Mouse (Mus musculus) hindlimb bud, embryonic 11.5 days (tissue): ENCODE measurements around the gene Il12rb1.

Source experiments
- DNase-seq: peaks from one replicate; pipeline ENCODE4 v3.0.0-alpha.2; 2012; ENCODE audit warnings: low read depth, low spot score; ENCODE audit errors: extremely low spot score

Il12rb1 gene

DNA sequence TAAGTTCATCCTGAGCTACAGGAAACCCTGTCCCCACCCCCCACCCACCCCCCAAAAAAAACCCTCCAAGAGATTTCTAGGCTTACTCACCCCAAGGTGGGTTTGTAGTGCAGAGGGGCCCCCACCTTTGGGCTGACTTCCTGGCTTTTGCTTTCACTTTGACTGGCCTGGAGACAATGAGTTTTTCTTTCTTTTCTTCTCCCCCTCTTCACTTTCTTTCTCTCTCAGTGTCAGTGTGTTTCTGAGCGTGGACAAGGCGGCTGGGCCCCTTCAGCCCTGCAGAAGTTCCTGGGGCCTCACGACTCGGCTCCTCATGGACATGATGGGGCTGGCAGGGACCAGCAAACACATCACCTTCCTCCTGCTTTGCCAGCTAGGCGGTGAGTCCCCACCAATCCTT is at the start of gene Il12rb1:
Il12rb1 (plus strand) TSS at position 211 of the 400 bp plus-strand sequence.
- DNase-seq: no peak

GRCm38 (mm10) chr8:70758616-70759561 is 49.4 kb upstream of the Il12rb1 start:
- DNase-seq: no peak

GRCm38 (mm10) chr8:70760350-70760749 is 47.9 kb upstream of the Il12rb1 start:
- DNase-seq: no peak

DNA sequence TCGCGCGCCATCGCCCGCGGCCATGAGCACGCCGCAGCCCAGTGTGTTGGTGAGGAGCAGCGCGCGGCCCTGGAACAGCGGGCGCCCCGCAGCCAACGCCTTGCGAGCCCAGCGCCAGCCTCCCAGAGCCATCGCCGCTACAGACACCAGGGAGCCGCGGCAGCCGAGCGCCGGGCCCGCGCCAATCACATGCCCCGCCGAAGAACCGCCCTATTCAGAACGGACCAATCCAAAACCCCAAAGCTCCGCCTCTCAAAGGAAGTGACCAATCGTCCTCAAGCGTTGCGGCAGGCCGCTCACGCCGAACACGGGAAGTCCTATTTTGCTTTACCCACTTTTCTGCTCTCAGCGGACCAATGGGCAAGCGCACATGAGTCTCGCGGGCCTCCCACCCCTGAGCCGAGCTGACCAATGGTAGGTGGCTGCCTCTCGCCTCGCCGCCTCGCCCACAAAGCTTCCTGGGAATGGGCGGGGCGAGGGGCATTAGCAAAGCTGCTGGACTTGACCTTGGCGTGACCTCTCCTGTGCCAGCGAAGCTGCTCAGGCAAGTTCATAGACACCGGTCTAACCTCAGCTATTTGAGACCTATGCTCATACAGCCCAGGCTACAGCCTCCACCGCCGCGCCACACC is 47.4 kb upstream of the Il12rb1 start, which contains the start of gene Mpv17l2:
Mpv17l2 (minus strand) TSS at position 172 of the 632 bp plus-strand sequence.
- DNase-seq: peak; percentile 98

GRCm38 (mm10) chr8:70762118-70762517 is 46.1 kb upstream of the Il12rb1 start:
- DNase-seq: no peak

DNA sequence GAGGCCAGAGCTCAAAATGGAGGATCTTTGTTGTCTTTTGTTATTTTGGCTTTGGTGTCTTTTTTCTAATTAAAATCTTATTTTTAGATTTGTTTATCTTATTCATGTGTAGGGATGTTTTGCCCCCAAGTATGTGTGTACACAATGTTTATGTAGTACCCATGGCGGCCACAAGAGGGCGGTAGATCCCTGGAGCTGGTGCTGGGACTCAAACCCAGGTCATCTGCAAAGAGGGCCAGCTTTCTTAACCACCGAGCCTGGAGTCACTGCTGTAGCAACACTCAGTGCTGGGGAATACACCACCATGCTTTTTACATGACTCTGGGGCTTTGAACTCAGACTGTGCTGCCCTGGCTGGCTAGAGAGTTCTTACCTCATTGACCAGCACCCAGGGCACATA is 44.9 kb upstream of the Il12rb1 start:
- no peak for DNase-seq

GRCm38 (mm10) chr8:70764026-70764425 is 44.2 kb upstream of the Il12rb1 start:
- no peak for DNase-seq

GRCm38 (mm10) chr8:70764676-70765075 is 43.6 kb upstream of the Il12rb1 start:
- DNase-seq: no peak

- DNase-seq: no peak
These were observed 42.9 kb upstream of the Il12rb1 start for GRCm38 (mm10) chr8:70765329-70765728.

DNA sequence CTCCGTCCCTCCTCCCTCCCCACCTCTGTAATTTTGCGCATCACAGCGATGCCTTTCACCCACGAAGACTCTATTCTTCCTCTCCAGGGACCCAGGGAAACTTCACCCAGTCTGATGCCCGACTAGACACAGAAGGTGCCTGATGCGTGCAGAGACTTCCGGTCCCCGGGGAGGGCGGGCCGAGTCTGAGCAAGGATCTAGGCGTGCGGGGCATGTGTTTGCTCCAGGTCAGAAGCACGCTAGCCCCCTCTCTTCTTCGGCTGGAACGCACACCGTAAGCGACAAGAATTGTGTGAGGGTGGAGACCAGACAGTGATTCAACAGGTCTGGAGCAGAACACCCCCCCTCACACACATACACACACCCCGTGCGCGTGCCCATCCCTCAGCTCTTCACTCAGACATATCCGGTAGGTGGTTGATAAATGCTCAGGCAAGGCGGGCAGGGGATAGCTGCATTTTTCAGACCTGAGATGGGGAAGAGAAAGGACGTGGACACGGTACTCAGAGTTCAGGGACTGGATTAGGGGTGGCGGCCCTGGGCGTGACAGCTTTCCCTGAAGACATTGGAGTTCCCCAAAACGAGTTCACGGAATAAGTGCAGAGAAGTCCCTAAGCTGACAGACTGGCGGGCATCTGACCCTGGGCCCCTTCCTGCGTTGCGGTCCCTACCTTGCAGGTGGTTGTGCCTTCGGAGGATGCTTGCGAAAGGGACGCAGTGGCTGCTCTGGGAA is 42.2 kb upstream of the Il12rb1 start:
- DNase-seq: no peak

DNA sequence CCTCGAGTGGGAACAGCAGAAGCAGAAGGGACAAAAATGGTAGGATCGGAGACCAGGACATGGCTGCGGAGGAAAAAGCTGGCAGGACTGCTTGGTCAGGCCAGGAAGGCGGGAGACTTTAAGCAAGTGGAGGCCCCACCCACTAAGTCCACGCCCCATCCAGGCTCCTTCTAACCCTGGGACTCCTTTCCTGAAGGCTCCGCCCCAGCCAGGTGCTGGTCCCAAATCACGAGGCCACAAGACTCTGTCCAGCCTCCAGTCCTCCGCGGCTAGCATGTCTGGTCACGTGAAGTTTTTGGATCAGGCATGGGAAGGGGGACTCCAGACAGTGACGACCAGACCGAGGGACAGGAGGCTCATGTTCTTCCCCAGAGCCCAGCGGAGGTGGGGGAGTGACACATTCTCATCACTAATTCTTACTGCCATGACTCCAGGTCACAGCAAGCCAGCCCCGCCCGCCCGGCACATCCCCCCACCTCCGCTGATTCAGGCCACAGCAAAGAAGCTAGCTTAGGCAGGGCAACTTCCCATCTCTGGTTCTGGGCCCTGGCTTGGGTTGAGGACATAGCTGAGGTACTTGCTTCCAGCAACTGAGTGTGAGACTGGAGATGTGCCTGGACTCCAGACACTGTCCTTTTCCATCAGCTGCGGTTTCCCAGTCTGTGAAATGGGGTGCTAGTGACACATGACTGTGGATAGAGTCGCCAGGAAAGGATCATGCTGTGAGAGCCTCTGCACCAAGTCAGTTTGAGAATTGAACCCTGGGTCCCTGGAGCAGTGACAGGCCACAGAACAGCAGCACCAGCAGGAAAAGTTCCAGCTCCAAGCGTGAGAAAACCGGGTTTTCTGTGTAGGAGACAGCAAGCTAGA is 41.4 kb upstream of the Il12rb1 start:
- DNase-seq: no peak

GRCm38 (mm10) chr8:70767503-70767902 is 40.7 kb upstream of the Il12rb1 start:
- no peak for DNase-seq

GRCm38 (mm10) chr8:70768231-70768776 is 39.9 kb upstream of the Il12rb1 start:
- no peak for DNase-seq

DNA sequence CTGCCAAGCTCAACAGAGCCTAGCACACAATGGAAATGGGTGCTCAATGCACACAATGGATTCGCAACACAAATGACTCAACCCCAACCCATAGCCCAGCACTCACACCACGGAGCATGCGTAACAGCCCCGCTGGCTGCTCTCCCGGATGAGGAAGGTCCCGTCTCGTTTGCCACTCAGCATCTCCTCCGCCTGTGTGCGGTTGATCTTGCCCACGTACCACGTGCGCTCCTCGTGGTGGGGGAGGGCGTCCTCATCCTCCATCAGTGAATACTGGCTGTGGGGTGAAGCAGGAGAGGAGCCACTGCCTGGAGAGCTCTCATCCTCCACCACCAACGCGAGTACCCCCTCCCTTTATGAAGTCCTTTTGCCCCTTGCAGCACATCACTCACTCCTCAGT is 39.3 kb upstream of the Il12rb1 start:
- no peak for DNase-seq

GRCm38 (mm10) chr8:70769359-70769758 is 38.9 kb upstream of the Il12rb1 start:
- DNase-seq: peak; percentile 97

GRCm38 (mm10) chr8:70769858-70770257 is 38.4 kb upstream of the Il12rb1 start:
- no peak for DNase-seq

GRCm38 (mm10) chr8:70770748-70771147 is 37.5 kb upstream of the Il12rb1 start:
- no peak for DNase-seq

GRCm38 (mm10) chr8:70771217-70771616 is 37.0 kb upstream of the Il12rb1 start:
- DNase-seq: no peak

GRCm38 (mm10) chr8:70772075-70772474 is 36.2 kb upstream of the Il12rb1 start:
- DNase-seq: no peak

DNA sequence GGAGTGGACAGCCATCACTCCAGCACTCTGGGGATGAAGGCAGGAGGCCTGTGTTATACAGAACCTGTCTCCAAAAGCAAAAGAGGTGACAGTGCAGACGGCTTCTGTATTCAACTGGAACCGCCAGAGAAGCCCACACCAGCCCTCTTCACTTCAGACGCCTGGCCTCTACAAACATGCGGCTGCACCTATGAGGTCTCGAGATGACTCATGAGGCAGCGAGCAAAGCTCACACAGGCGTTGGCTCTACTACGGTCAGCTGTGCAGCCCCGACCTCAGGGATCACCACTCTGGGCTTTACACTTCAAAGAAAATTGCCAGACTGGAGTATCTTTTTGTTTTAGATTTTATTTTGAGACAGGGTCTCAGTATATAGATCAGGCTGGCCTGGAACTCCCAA is 35.4 kb upstream of the Il12rb1 start:
- no peak for DNase-seq
